8 mouse cellular contexts compared by ENCODE assay signal in the genomic region with DNA sequence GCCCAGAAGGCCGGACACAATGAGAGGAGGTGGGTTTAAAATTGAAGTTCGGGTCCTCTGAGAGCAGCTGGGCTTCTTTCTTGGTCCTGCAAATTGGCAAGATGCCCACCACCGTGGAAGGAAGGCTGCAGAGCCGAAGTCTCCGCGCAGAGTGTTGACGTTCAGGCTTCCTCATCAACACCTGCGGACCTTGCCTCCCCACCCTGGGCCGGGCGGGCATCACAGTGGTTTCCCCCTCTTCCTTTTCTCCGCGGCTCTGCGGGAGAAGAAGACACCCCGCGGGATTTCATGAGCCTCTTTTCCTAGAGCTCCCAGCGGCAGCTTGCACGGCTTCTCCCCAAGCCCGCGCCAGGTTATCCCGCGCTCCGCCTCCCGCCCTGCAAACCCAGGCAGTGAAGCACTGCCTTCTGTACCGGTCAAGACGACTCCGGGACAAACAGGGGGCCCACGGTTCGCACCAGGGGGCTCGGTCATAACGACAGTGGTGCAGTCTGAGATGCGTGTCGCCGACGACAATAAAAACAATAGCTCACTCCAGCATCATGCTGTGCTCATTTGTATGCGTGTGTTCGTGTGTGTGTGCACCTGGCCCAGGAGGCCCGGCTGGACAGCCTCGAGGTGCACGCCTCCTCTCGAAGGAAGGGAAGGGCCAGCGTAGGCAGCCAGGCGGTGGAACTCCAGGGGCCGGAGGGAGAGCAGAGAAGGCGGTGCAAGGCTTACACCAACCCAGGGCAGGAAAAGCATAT. TPM values are rescaled to one million over a fixed set of nuclear protein-coding genes. Genes with fewer than 3 reads are reported as not detected.
A peak's percentile ranks its signal among the peaks of the same experiment; 100 is the strongest.
DNase-seq lines count a peak whose midpoint lies in the region; ATAC-seq and TF ChIP-seq lines count a peak whose summit lies in the region.

No protein-coding gene starts in this region.

- H3K4me2 ChIP-seq in forebrain, embryonic 13.5 days: peak overlapping the region; percentile 95
- H3K4me2 ChIP-seq in hindbrain, postnatal 0 days (ENCODE audit: low read depth, low read length): peak overlapping the region; percentile 98
- peak overlapping the region; percentile 93 for H3K4me2 ChIP-seq in midbrain, embryonic 15.5 days

- no peak for ATAC-seq in forebrain, embryonic 13.5 days
- ATAC-seq in hindbrain, postnatal 0 days: peak; percentile 59
- peak; percentile 16 for ATAC-seq in midbrain, embryonic 15.5 days (replicated peaks)

- no peak for TF ChIP-seq CTCF in hindbrain, postnatal 0 days (IDR thresholded peaks at IDR 0.05; ENCODE audit: low read depth)

- WGBS in forebrain, embryonic 13.5 days: under 1% methylated on average over 43 of the region's 44 CpGs
- under 1% methylated on average over 43 of the region's 44 CpGs for WGBS in hindbrain, postnatal 0 days
- WGBS in midbrain, embryonic 15.5 days: under 1% methylated on average over 42 of the region's 44 CpGs

- 0 out of 2 replicates have a peak, but pooled peaks cover 3% of the 10 kb centered on the region for H3K4me1 ChIP-seq in brown adipose tissue, adult 24 weeks (ENCODE audit: control insufficient read depth, insufficient read depth, insufficient read length, low read length)
- peaks cover 27% of the 10 kb centered on the region for H3K4me1 ChIP-seq in forebrain, embryonic 13.5 days
- H3K4me1 ChIP-seq in hindbrain, postnatal 0 days (ENCODE audit: insufficient read depth, low read length): 0 out of 2 replicates have a peak, but pooled peaks cover 6% of the 10 kb centered on the region
- H3K4me1 ChIP-seq in midbrain, embryonic 15.5 days: peaks cover 24% of the 10 kb centered on the region

- H3K9ac ChIP-seq in forebrain, embryonic 13.5 days: peak overlapping the region; percentile 80
- H3K9ac ChIP-seq in hindbrain, postnatal 0 days (replicated peaks; ENCODE audit: low read length): peak overlapping the region; percentile 79
- H3K9ac ChIP-seq in midbrain, embryonic 15.5 days: peak overlapping the region; percentile 82

- no peaks in the 10 kb centered on the region for H3K27me3 ChIP-seq in forebrain, embryonic 13.5 days
- H3K27me3 ChIP-seq in hindbrain, postnatal 0 days (ENCODE audit: insufficient read depth, low read length): no peaks in the 10 kb centered on the region
- H3K27me3 ChIP-seq in midbrain, embryonic 15.5 days (replicated peaks): no peaks in the 10 kb centered on the region

- no peaks in the 10 kb centered on the region for H3K9me3 ChIP-seq in forebrain, embryonic 13.5 days (replicated peaks)
- H3K9me3 ChIP-seq in hindbrain, postnatal 0 days (ENCODE audit: low read length): no peaks in the 10 kb centered on the region
- no peaks in the 10 kb centered on the region for H3K9me3 ChIP-seq in midbrain, embryonic 15.5 days

- DNase-seq in layer of hippocampus, postnatal 10 days (ENCODE audit: low spot score in 2 of 2): peak; percentile 61 to 69
- DNase-seq in layer of hippocampus, adult 9-10 months (ENCODE audit: low spot score): no peak
- DNase-seq in hindbrain, postnatal 0 days (ENCODE audit: low spot score): peak; percentile 71
- peak; percentile 59 for DNase-seq in liver
- DNase-seq in thymus, postnatal 14 days: peak; percentile 59

- H3K4me3 ChIP-seq in brown adipose tissue, adult 24 weeks (ENCODE audit: insufficient read depth, low read depth, low read length): peak overlapping the region; percentile 73
- peak overlapping the region; percentile 88 for H3K4me3 ChIP-seq in forebrain, embryonic 13.5 days
- peak overlapping the region; percentile 71 for H3K4me3 ChIP-seq in hindbrain, postnatal 0 days (ENCODE audit: low read length)
- peak overlapping the region; percentile 70 for H3K4me3 ChIP-seq in midbrain, embryonic 15.5 days

- H3K27ac ChIP-seq in brown adipose tissue, adult 24 weeks (replicated peaks; ENCODE audit: low read depth, low read length): 0 out of 2 replicates have a peak overlapping the region, but pooled peaks have one; percentile 4
- peak overlapping the region; percentile 84 for H3K27ac ChIP-seq in forebrain, embryonic 13.5 days
- H3K27ac ChIP-seq in hindbrain, postnatal 0 days: peak overlapping the region; percentile 95
- H3K27ac ChIP-seq in midbrain, embryonic 15.5 days: peak overlapping the region; percentile 86

- H3K36me3 ChIP-seq in forebrain, embryonic 13.5 days (ENCODE audit: poor library complexity, severe bottlenecking): peaks cover 28% of the 10 kb centered on the region
- peaks cover 19% of the 10 kb centered on the region for H3K36me3 ChIP-seq in hindbrain, postnatal 0 days (ENCODE audit: insufficient read depth, low read length)
- peaks cover 8% of the 10 kb centered on the region for H3K36me3 ChIP-seq in midbrain, embryonic 15.5 days (replicated peaks)

RNA-seq across cellular contexts. Expression of a gene that starts 0.7 kb away (rescaled TPM):
- total RNA-seq in layer of hippocampus, postnatal 10 days (2021): 10 to 100 TPM; 23.9 to 29.6 TPM
- 13.6 and 26.9 TPM in 2 replicates for polyA plus RNA-seq in brown adipose tissue, adult 24 weeks (2012; ENCODE audit: insufficient read depth, insufficient read length, missing spikeins)
- polyA plus RNA-seq in forebrain, embryonic 13.5 days (2015; fragmentation: Nextera tagmentation; extraction: Ambion mirVana): 60.7 and 68.0 TPM in 2 replicates
- total RNA-seq in hindbrain, postnatal 0 days (2014; rRNA removed): 52.1 and 58.4 TPM in 2 replicates
- polyA plus RNA-seq in hindbrain, postnatal 0 days (2015; fragmentation: Nextera tagmentation; extraction: Ambion mirVana): 39.0 and 41.9 TPM in 2 replicates
- 59.4 and 61.1 TPM in 2 replicates for polyA plus RNA-seq in midbrain, embryonic 15.5 days (2015; fragmentation: Nextera tagmentation; extraction: Ambion mirVana)

RNA-seq across cellular contexts. Expression of a gene that starts 3.6 kb away (rescaled TPM):
- 1 to 10 TPM in 1 of 2 experiments, under 1 TPM in 1; 0.87 to 1.1 TPM for total RNA-seq in layer of hippocampus, postnatal 10 days (2021)
- polyA plus RNA-seq in brown adipose tissue, adult 24 weeks (2012; ENCODE audit: insufficient read depth, insufficient read length, missing spikeins): not detected in 2 replicates
- polyA plus RNA-seq in forebrain, embryonic 13.5 days (2015; fragmentation: Nextera tagmentation; extraction: Ambion mirVana): 0.28 and 0.49 TPM in 2 replicates
- 1.3 TPM in 1 of 2 replicates, not detected in the other for total RNA-seq in hindbrain, postnatal 0 days (2014; rRNA removed)
- polyA plus RNA-seq in hindbrain, postnatal 0 days (2015; fragmentation: Nextera tagmentation; extraction: Ambion mirVana): 0.88 and 1.2 TPM in 2 replicates
- 0.50 and 0.51 TPM in 2 replicates for polyA plus RNA-seq in midbrain, embryonic 15.5 days (2015; fragmentation: Nextera tagmentation; extraction: Ambion mirVana)

RNA-seq across cellular contexts. Expression of a gene that starts 7.2 kb away (rescaled TPM):
- total RNA-seq in layer of hippocampus, postnatal 10 days (2021): 10 to 100 TPM; 36.3 to 40.7 TPM
- 75.7 and 99.3 TPM in 2 replicates for polyA plus RNA-seq in brown adipose tissue, adult 24 weeks (2012; ENCODE audit: insufficient read depth, insufficient read length, missing spikeins)
- polyA plus RNA-seq in forebrain, embryonic 13.5 days (2015; fragmentation: Nextera tagmentation; extraction: Ambion mirVana): 12.3 and 15.0 TPM in 2 replicates
- total RNA-seq in hindbrain, postnatal 0 days (2014; rRNA removed): 41.5 and 61.8 TPM in 2 replicates
- 39.1 and 40.2 TPM in 2 replicates for polyA plus RNA-seq in hindbrain, postnatal 0 days (2015; fragmentation: Nextera tagmentation; extraction: Ambion mirVana)
- polyA plus RNA-seq in midbrain, embryonic 15.5 days (2015; fragmentation: Nextera tagmentation; extraction: Ambion mirVana): 23.6 and 28.6 TPM in 2 replicates

RNA-seq across cellular contexts. Expression of a gene that starts 7.2 kb away (rescaled TPM):
- total RNA-seq in layer of hippocampus, postnatal 10 days (2021): 10 to 100 TPM; 29.4 to 30.5 TPM
- 9.5 and 11.1 TPM in 2 replicates for polyA plus RNA-seq in brown adipose tissue, adult 24 weeks (2012; ENCODE audit: insufficient read depth, insufficient read length, missing spikeins)
- 18.1 and 20.6 TPM in 2 replicates for polyA plus RNA-seq in forebrain, embryonic 13.5 days (2015; fragmentation: Nextera tagmentation; extraction: Ambion mirVana)
- total RNA-seq in hindbrain, postnatal 0 days (2014; rRNA removed): 58.5 TPM in 2 replicates
- polyA plus RNA-seq in hindbrain, postnatal 0 days (2015; fragmentation: Nextera tagmentation; extraction: Ambion mirVana): 20.8 and 23.0 TPM in 2 replicates
- 18.1 and 18.3 TPM in 2 replicates for polyA plus RNA-seq in midbrain, embryonic 15.5 days (2015; fragmentation: Nextera tagmentation; extraction: Ambion mirVana)

RNA-seq across cellular contexts. Expression of a gene that starts 18.0 kb away (rescaled TPM):
- total RNA-seq in layer of hippocampus, postnatal 10 days (2021): 1 to 10 TPM; 5.6 to 6.8 TPM
- polyA plus RNA-seq in brown adipose tissue, adult 24 weeks (2012; ENCODE audit: insufficient read depth, insufficient read length, missing spikeins): not detected in 2 replicates
- polyA plus RNA-seq in forebrain, embryonic 13.5 days (2015; fragmentation: Nextera tagmentation; extraction: Ambion mirVana): 6.8 and 7.4 TPM in 2 replicates
- 5.8 and 9.9 TPM in 2 replicates for total RNA-seq in hindbrain, postnatal 0 days (2014; rRNA removed)
- 2.0 and 3.2 TPM in 2 replicates for polyA plus RNA-seq in hindbrain, postnatal 0 days (2015; fragmentation: Nextera tagmentation; extraction: Ambion mirVana)
- 1.5 and 2.6 TPM in 2 replicates for polyA plus RNA-seq in midbrain, embryonic 15.5 days (2015; fragmentation: Nextera tagmentation; extraction: Ambion mirVana)

Comparison
In these comparisons a context has a peak if more than half of its experiments do, and no peak if none do; other contexts are left out.
1. H3K27ac ChIP-seq: peak in every context shown above with its lines; median percentile 95 in hindbrain, postnatal 0 days; 86 in midbrain, embryonic 15.5 days; 84 in forebrain, embryonic 13.5 days; 4 in brown adipose tissue, adult 24 weeks.